Mouse (Mus musculus): Measurements from ENCODE around the gene Ehhadh. TPM values are rescaled to one million over a fixed set of nuclear protein-coding genes. Genes with fewer than 3 reads are reported as not detected.
A peak's percentile ranks its signal among the peaks of the same experiment; 100 is the strongest.

The Ehhadh gene
- total and polyA plus RNA-seq, 2 experiments from 2014 or later: 1.4 to 1.6 TPM

DNA sequence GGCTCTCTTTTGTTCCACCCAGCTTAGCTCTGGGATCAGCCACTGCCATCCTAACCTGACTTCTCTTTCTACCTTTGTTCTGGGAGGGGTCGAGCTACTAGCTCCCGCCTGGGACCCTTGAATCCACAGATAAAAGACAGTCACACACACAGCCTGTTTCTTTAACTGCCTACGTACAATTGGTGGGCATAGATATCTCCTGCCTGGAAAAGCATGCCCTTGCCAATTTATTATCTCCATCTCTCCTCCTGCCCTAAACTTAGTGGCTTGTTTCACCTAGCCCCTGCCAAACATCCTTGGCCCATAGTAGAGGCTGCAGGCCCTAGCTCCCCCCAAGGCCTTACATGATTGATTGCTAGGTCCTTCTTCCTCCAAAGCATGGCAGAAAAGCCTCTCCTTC, 46.1 kb downstream of the Ehhadh start:
- Histone ChIP-seq H3K4me2 (ENCODE audit: low read depth) (no peak overlapping the region), H3K4me3 (ENCODE audit: low read depth, low read length) (no peak overlapping the region), H3K27me3 (ENCODE audit: insufficient read depth, low read length) (no peaks in the 10 kb centered on the region), H3K4me1 (ENCODE audit: insufficient read depth) (no peaks in the 10 kb centered on the region), H3K27ac (ENCODE audit: low read depth, low read length) (no peak overlapping the region), H3K9me3 (ENCODE audit: low read length) (no peaks in the 10 kb centered on the region), H3K9ac (no peak overlapping the region), H3K36me3 (ENCODE audit: insufficient read depth) (no peaks in the 10 kb centered on the region)
- DNase-seq (no peak), ATAC-seq (no peak)
- TF ChIP-seq CTCF (IDR thresholded peaks at IDR 0.05; ENCODE audit: low read depth): no peak
- WGBS: 84% methylated on average over 3 of the region's 3 CpGs

DNA sequence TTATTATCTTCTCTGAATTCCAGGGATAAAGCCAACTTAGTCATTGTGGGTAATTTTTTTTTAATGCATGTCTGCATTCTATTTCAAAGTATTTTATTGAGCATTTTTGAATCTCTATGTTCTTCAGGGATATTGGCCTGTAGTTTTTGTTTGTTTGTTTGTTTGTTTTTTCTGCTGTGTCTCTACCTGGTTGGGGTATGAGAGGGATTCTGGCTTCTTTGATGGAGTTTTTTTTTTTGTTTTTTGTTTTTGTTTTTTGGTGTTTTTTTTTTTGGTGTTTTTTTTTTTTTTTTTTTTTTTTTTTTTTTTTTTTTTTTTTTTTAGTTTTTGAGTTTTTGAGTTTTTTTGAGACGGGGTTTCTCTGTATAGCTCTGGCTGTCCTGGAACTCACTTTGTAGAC, 52.0 kb downstream of the Ehhadh start:
- H3K9ac ChIP-seq: no peak overlapping the region

DNA sequence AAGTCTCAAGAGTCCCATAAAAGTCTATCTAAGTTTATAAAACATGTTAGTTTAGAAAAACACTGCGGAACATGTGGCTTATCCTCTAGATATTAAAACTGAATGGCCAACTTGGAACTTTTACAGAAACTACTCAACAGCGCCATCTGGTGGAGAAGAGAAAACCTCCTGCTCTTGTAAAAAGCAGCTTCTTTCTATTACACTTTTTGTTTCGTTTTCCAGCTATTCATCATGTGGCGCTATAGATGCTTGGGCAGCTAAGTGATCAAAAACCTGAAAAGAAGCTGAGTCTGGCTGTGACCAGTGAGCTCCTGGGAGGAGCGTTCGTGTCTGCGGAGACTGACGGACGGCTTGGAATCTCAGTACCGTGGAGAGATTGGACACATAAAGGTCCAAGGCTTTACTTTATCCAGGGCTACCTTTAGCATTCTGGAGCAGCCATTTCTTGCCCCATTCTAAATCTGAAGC, 59.7 kb downstream of the Ehhadh start:
- H3K27me3 ChIP-seq (ENCODE audit: insufficient read depth, low read length): no peaks in the 10 kb centered on the region
- ATAC-seq (peak; percentile 50; the same call in 1 of the 2 replicates), DNase-seq (peak; percentile 93)
- 12% methylated on average over 10 of the region's 10 CpGs for WGBS
- no peaks in the 10 kb centered on the region for H3K4me1 ChIP-seq (ENCODE audit: insufficient read depth)
- H3K36me3 ChIP-seq (ENCODE audit: insufficient read depth): no peaks in the 10 kb centered on the region
- peak overlapping the region; percentile 23; the same call in 1 of the 2 replicates for H3K9ac ChIP-seq
- H3K4me2 ChIP-seq (ENCODE audit: low read depth): peak overlapping the region; percentile 42
- no peak overlapping the region for H3K27ac ChIP-seq (ENCODE audit: low read depth, low read length)
- peak; percentile 86 for TF ChIP-seq CTCF (IDR thresholded peaks at IDR 0.05; ENCODE audit: low read depth)
- H3K9me3 ChIP-seq (ENCODE audit: low read length): no peaks in the 10 kb centered on the region
- peak overlapping the region; percentile 30 for H3K4me3 ChIP-seq (ENCODE audit: low read depth, low read length)

More for the DNA sequence above, 52.0 kb downstream of the Ehhadh start:
- H3K4me3 ChIP-seq (ENCODE audit: low read depth, low read length): no peak overlapping the region
- H3K4me1 ChIP-seq (ENCODE audit: insufficient read depth): no peaks in the 10 kb centered on the region
- H3K27me3 ChIP-seq (ENCODE audit: insufficient read depth, low read length): no peaks in the 10 kb centered on the region
- TF ChIP-seq CTCF (IDR thresholded peaks at IDR 0.05; ENCODE audit: low read depth): no peak
- no peak overlapping the region for H3K27ac ChIP-seq (ENCODE audit: low read depth, low read length)
- no peak for DNase-seq
- 100% methylated on average over 1 of the region's 1 CpGs for WGBS
- no peak overlapping the region for H3K4me2 ChIP-seq (ENCODE audit: low read depth)
- no peak for ATAC-seq
- H3K9me3 ChIP-seq (ENCODE audit: low read length): no peaks in the 10 kb centered on the region
- H3K36me3 ChIP-seq (ENCODE audit: insufficient read depth): no peaks in the 10 kb centered on the region

DNA sequence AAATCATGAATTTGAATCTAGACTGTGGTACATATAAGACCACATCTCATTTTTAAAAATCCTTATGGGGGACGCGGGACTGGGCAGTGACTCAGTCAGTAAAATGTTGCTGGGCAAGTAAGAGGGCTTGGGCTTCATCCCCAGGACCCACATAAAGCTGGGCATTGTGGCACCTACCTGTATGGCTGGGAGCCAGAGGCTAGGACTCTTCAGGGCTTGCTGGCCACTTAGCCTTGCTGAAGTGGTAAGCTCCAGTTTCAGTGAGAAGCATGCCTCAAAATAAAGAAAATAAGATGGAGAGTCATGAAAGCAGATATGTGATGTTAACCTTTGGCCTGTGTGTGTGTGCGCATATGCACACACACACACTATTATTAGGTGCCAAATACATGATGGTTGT, 60.2 kb downstream of the Ehhadh start:
- H3K27ac ChIP-seq (ENCODE audit: low read depth, low read length): no peak overlapping the region
- no peaks in the 10 kb centered on the region for H3K36me3 ChIP-seq (ENCODE audit: insufficient read depth)
- no peak overlapping the region for H3K4me3 ChIP-seq (ENCODE audit: low read depth, low read length)
- ATAC-seq (no peak; the same call in 1 of the 2 replicates), DNase-seq (no peak)
- 91% methylated on average over 3 of the region's 3 CpGs for WGBS
- no peak overlapping the region for H3K4me2 ChIP-seq (ENCODE audit: low read depth)
- H3K9me3 ChIP-seq (ENCODE audit: low read length): no peaks in the 10 kb centered on the region
- H3K27me3 ChIP-seq (ENCODE audit: insufficient read depth, low read length): no peaks in the 10 kb centered on the region
- H3K4me1 ChIP-seq (ENCODE audit: insufficient read depth): no peaks in the 10 kb centered on the region
- no peak for TF ChIP-seq CTCF (IDR thresholded peaks at IDR 0.05; ENCODE audit: low read depth)
- no peak overlapping the region for H3K9ac ChIP-seq

GRCm38 (mm10) chr16:21724261-21724660, 63.3 kb downstream of the Ehhadh start:
- no peaks in the 10 kb centered on the region for H3K9me3 ChIP-seq (ENCODE audit: low read length)
- no peak overlapping the region for H3K27ac ChIP-seq (ENCODE audit: low read depth, low read length)
- no peak overlapping the region for H3K4me2 ChIP-seq (ENCODE audit: low read depth)
- H3K9ac ChIP-seq: no peak overlapping the region
- H3K27me3 ChIP-seq (ENCODE audit: insufficient read depth, low read length): no peaks in the 10 kb centered on the region
- DNase-seq: no peak
- no peak for TF ChIP-seq CTCF (IDR thresholded peaks at IDR 0.05; ENCODE audit: low read depth)
- H3K36me3 ChIP-seq (ENCODE audit: insufficient read depth): no peaks in the 10 kb centered on the region
- no peaks in the 10 kb centered on the region for H3K4me1 ChIP-seq (ENCODE audit: insufficient read depth)
- no peak overlapping the region for H3K4me3 ChIP-seq (ENCODE audit: low read depth, low read length)
- WGBS: 95% methylated on average over 1 of the region's 1 CpGs
- no peak for ATAC-seq

GRCm38 (mm10) chr16:21719770-21720169, 67.8 kb downstream of the Ehhadh start:
- no peak overlapping the region for H3K27ac ChIP-seq (ENCODE audit: low read depth, low read length)

GRCm38 (mm10) chr16:21714516-21714915, 73.1 kb downstream of the Ehhadh start:
- Histone ChIP-seq H3K9me3 (ENCODE audit: low read length) (no peaks in the 10 kb centered on the region), H3K36me3 (ENCODE audit: insufficient read depth) (no peaks in the 10 kb centered on the region), H3K4me1 (ENCODE audit: insufficient read depth) (no peaks in the 10 kb centered on the region), H3K27me3 (ENCODE audit: insufficient read depth, low read length) (no peaks in the 10 kb centered on the region), H3K4me2 (ENCODE audit: low read depth) (no peak overlapping the region), H3K4me3 (ENCODE audit: low read depth, low read length) (no peak overlapping the region), H3K9ac (no peak overlapping the region), H3K27ac (ENCODE audit: low read depth, low read length) (no peak overlapping the region)
- TF ChIP-seq CTCF (IDR thresholded peaks at IDR 0.05; ENCODE audit: low read depth): no peak
- ATAC-seq: peak; percentile 98
- WGBS: 61% methylated on average over 10 of the region's 10 CpGs
- DNase-seq: peak; percentile 77

More at GRCm38 (mm10) chr16:21719770-21720169, 67.8 kb downstream of the Ehhadh start:
- Histone ChIP-seq H3K9ac (no peak overlapping the region), H3K9me3 (ENCODE audit: low read length) (no peaks in the 10 kb centered on the region), H3K4me1 (ENCODE audit: insufficient read depth) (no peaks in the 10 kb centered on the region), H3K27me3 (ENCODE audit: insufficient read depth, low read length) (no peaks in the 10 kb centered on the region), H3K4me3 (ENCODE audit: low read depth, low read length) (no peak overlapping the region), H3K36me3 (ENCODE audit: insufficient read depth) (no peaks in the 10 kb centered on the region), H3K4me2 (ENCODE audit: low read depth) (no peak overlapping the region)
- TF ChIP-seq CTCF (IDR thresholded peaks at IDR 0.05; ENCODE audit: low read depth): no peak
- no peak for DNase-seq
- 92% methylated on average over 7 of the region's 7 CpGs for WGBS
- ATAC-seq: no peak

Other genes with a start within 250 kb of the Ehhadh start
- 37.0 and 37.6 TPM in 2 replicates for gene 2510009E07Rik, start 93.1 kb downstream of the Ehhadh start, total RNA-seq (2014; rRNA removed)
- 30.6 and 40.5 TPM in 2 replicates for gene 2510009E07Rik, start 93.1 kb downstream of the Ehhadh start, polyA plus RNA-seq (2015; fragmentation: Nextera tagmentation; extraction: Ambion mirVana)
- 7.0 and 8.7 TPM in 2 replicates for gene Map3k13, start 6.5 kb upstream of the Ehhadh start, total RNA-seq (2014; rRNA removed)
- gene Map3k13, start 6.5 kb upstream of the Ehhadh start, polyA plus RNA-seq (2015; fragmentation: Nextera tagmentation; extraction: Ambion mirVana): 1.3 and 3.0 TPM in 2 replicates
- gene Tmem41a, start 159.7 kb upstream of the Ehhadh start, total RNA-seq (2014; rRNA removed): 20.2 and 23.2 TPM in 2 replicates
- 43.2 and 43.4 TPM in 2 replicates for gene Tmem41a, start 159.7 kb upstream of the Ehhadh start, polyA plus RNA-seq (2015; fragmentation: Nextera tagmentation; extraction: Ambion mirVana)
- gene Liph, start 207.9 kb upstream of the Ehhadh start, total RNA-seq (2014; rRNA removed): 0.43 and 1.8 TPM in 2 replicates
- 0.64 and 0.91 TPM in 2 replicates for gene Liph, start 207.9 kb upstream of the Ehhadh start, polyA plus RNA-seq (2015; fragmentation: Nextera tagmentation; extraction: Ambion mirVana)
- gene Senp2, start 221.7 kb upstream of the Ehhadh start, total RNA-seq (2014; rRNA removed): 37.1 and 49.1 TPM in 2 replicates
- gene Senp2, start 221.7 kb upstream of the Ehhadh start, polyA plus RNA-seq (2015; fragmentation: Nextera tagmentation; extraction: Ambion mirVana): 28.0 and 42.1 TPM in 2 replicates

Measured in forebrain, postnatal 0 days (tissue).